Mouse (Mus musculus) retina, postnatal 1 day (tissue): ENCODE results near the gene Thg1l.
A peak's percentile ranks its signal among the peaks of the same experiment; 100 is the strongest.

Experiments
- DNase-seq: peaks from one replicate; pipeline ENCODE4 v3.0.0-alpha.2; 2012

Thg1l gene

DNA sequence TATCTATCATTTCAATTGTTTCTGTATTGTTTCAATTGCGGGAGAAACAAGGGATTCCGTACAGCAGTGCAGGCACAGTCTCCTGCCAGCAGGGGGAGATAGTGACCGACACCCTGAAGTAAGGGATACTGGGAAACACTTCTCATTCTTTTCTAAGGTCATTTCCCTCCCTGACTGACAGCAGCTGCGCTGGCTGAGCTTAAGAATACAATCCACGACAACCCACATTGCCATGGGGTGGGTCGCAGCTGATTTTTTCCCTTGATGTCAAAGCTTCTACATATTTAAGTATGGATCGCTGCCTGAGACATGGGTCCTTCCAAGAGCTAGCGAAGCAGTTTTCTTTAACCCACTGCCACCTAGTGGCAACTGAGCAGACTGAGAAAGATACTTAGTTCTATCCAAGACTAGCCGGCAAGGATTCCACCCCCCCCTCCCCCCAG is 28.6 kb downstream of the Thg1l start:
- DNase-seq = peak; percentile 90

- DNase-seq = peak; percentile 77
Measured at GRCm38 (mm10) chr11:45925436-45925835, 29.9 kb downstream of the Thg1l start.

- peak; percentile 23 for DNase-seq
Measured at GRCm38 (mm10) chr11:45921480-45921898, 33.8 kb downstream of the Thg1l start.

- DNase-seq = no peak
Measured at GRCm38 (mm10) chr11:45921026-45921425, 34.3 kb downstream of the Thg1l start.

DNA sequence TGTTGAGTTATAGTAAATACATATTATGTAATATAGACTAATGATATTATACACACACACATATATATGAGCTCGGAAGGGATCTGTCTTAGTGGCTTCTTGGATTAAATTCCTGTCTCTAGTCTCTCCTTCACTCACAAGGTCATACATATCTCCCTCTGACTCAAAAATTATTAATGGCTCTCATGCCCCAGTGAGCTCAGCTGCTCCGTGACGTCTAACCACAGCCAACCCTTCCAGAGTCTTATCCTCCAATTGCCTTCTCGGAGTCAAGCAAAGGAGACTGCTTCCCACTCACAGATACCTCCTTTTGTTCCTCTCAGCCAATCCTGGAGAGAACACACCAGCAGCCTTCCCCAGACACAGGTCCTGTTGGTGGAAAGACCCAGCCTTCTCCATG is 36.5 kb downstream of the Thg1l start:
- DNase-seq = peak; percentile 33

DNA sequence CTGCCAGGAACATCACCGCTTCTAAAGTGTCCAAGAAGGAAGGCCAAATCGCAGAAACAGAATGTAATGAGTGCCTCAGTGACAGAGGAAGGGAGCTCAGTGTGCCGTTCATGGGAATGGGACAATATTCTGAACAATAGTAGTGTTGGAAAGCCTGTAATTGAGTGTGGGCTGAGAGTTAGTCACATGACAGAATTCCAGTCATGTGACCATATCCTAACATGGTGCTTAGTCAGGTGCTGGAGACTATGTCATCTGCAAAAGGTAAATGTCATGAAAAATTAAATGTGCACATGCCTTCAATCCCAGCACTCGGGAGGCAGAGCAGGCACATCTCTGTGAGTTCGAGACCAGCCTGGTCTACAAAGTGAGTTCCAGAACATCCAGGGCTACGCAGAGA is 37.3 kb downstream of the Thg1l start:
- DNase-seq = no peak

DNA sequence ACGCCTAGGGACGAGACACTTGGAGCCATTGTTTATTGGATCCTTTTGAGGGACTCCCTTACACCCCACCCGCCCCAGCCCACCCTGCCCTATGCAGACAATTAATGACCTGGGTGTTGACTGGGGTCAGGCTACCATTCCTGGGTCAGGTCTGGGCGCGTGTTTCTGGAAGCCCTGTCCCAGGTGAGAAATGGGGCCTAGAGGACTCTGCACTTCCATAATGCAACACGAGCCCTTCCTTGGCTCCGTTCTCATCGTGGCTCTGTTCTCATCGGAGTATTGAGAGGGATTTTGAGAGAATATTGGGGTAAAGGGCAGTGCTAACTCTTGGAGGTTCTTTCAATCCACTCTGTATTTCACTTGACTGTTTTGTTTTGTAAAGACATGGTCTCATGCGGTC is 39.1 kb downstream of the Thg1l start:
- no peak for DNase-seq

DNA sequence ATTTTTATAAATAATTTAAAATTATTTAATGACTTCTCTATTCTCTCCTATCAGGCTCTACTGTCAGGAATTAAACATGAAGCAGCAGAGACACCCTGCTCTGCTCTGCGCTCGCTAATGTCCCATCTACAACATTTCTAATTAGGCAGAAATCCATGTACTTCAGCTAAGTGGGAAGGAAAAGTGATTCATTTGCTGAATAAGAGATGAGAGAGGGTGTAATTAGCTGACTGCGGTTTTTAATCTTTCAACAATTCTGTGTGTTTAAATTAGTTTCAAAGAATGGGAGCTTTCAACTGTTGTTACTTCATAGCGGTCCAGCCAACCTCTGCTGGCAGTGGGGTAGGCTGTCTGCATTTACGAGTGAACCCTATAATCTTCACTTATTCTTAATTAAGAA is 44.6 kb downstream of the Thg1l start:
- no peak for DNase-seq

- no peak for DNase-seq
Measured at GRCm38 (mm10) chr11:45908894-45909293, 46.4 kb downstream of the Thg1l start.

DNA sequence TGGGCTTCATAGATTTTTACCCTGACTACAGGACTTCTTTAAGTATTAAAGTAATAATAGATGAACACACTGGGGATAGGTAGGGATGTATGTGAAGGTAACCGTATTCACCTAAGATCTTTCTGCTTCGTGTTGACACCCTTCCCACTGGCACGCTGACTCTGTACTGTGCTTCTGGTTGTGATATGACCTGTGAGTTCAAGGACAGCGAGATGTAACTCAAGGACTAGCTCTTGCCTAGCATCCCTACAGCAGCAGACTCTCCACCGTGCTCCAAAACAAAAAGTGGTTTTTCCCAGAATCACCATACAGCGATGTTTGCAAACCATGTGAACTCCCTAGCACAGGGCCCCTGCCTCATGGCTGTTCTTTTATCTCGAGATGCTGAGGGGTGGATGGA is 47.2 kb downstream of the Thg1l start:
- DNase-seq = no peak

GRCm38 (mm10) chr11:45907301-45907700 is 48.0 kb downstream of the Thg1l start:
- DNase-seq = no peak

DNA sequence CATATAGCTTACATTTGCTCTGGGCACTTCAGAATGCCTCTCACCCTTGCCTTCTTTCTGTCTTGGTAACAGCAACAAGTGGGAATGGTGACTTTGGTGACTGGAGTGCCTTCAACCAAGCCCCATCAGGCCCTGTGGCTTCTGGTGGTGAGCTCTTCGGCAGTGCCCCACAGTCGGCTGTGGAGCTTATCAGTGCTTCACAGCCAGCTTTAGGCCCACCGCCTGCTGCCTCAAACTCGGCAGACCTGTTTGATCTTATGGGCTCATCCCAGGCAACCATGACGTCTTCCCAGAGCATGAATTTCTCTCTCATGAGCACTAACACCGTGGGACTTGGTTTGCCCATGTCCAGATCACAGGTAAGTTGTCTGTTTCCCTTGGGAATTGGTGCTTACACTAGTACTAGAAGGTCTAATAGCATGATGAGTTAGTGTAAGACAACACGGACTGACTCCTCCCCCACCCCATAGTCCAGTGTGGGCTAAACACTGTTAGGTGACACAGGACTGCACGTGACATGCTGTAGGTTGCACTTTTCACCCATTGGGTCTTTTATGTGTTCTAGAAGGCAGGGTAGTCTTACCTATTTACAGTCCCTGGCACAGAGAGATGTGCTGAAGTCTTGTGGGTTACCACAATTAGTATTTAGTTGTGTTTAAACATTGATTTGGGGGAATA is 49.0 kb downstream of the Thg1l start:
- DNase-seq = no peak

DNA sequence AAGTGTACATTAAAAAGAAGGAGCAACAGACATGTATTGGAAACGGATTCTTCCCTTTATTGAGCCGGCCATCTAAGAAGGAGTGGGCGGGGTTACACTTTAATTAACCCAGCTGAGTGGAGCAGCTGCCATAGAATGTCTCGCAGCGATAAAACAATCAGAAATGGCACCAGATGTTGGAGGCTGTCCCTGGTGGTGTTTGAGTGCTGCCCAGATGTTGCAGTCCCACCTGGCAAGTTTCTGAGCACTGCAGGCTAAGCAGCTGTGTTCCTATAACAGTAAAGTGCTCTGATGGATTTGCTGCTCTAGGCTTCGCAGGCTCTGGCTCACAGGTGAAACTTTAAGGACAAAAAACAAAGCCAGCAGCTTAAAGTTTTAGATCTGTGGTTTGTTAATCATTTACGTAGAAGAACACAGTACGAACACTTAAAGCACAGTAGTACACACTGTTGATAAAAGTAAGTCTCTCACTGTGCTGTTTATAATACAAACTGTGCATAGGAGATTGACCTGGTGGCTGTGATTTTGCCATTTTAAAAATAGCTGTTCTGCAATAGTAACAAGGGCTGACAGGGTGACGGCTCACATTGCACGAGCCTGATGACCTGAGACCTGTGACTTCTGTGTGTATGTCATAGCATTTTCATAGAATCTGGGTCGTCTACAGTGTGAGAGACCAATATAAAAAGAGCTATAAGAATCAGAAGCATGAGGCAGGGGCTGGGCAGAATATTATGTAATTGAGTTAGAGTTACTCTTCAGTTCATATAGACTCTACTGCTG is 54.9 kb downstream of the Thg1l start:
- no peak for DNase-seq

DNA sequence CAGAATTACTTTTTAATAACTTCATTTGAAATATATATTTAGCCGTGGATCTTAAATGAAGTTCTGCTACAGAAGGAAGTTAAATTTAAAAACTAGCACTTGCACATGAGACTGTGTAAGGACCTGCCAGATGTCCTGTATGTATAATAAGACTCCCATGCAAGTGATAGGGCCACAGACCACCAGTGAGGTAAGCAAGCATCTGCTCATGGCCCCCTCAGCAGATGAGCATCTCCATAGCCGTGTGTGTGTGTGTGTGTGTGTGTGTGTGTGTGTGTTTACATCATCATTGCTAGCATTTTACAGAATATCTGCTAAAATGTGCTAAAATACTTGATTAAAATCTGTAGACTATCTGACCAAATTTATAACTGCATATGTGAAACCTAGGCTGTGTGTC is 57.9 kb downstream of the Thg1l start:
- no peak for DNase-seq
